Mouse (Mus musculus) limb, embryonic 14.5 days (tissue): ENCODE measurements around the gene Dennd4c. TPM values are rescaled to one million over a fixed set of nuclear protein-coding genes. Genes with fewer than 3 reads are reported as not detected.

Experiments used
- ATAC-seq: fragments of 200-750 bp; cut with Nextera tagmentation; 2 replicates; pipeline ENCODE4 v1.8.0; 2017; ENCODE audit warnings: low read depth, moderate number of reproducible peaks, moderate TSS enrichment; ENCODE audit not compliant: low FRiP score
- DNase-seq: peaks from one replicate; pipeline ENCODE4 v3.0.0-alpha.2; 2015; ENCODE audit warnings: low spot score
- H3K27ac ChIP-seq: fragments of 300-500 bp; sonication (generic); replicated peaks from 2 replicates; pipeline ENCODE4 v1.5.1; 2014; ENCODE audit warnings: low read depth, mild to moderate bottlenecking, low read length, moderate library complexity, mixed read lengths
- H3K27me3 ChIP-seq: fragments of 300-500 bp; sonication (generic); 2 replicates; pipeline ENCODE4 v1.6.1; 2014; ENCODE audit warnings: low read length, mixed read lengths; ENCODE audit not compliant: control insufficient read depth, insufficient read depth
- H3K36me3 ChIP-seq: fragments of 300-500 bp; sonication (generic); 2 replicates; pipeline ENCODE4 v1.6.1; 2014; ENCODE audit warnings: mild to moderate bottlenecking, low read length, moderate library complexity, mixed read lengths; ENCODE audit not compliant: control insufficient read depth, insufficient read depth
- H3K4me1 ChIP-seq: fragments of 300-500 bp; sonication (generic); 2 replicates; pipeline ENCODE4 v1.6.1; 2014; ENCODE audit warnings: antibody characterized with exemption, low read length, mixed read lengths; ENCODE audit not compliant: control insufficient read depth, insufficient read depth
- H3K4me2 ChIP-seq: fragments of 300-500 bp; sonication (generic); replicated peaks from 2 replicates; pipeline ENCODE4 v1.6.1; 2014; ENCODE audit warnings: low read depth, mild to moderate bottlenecking, low read length, moderate library complexity; ENCODE audit not compliant: severe bottlenecking
- H3K4me3 ChIP-seq: fragments of 300-500 bp; sonication (generic); replicated peaks from 2 replicates; pipeline ENCODE4 v1.5.1; 2014; ENCODE audit warnings: low read length
- H3K9ac ChIP-seq: fragments of 300-500 bp; sonication (generic); 2 replicates; pipeline ENCODE4 v1.6.1; 2014; ENCODE audit warnings: mild to moderate bottlenecking, low read depth, low read length, moderate library complexity; ENCODE audit not compliant: severe bottlenecking
- H3K9me3 ChIP-seq: fragments of 300-500 bp; sonication (generic); 2 replicates; pipeline ENCODE4 v1.6.1; 2016; ENCODE audit warnings: low read length; ENCODE audit not compliant: control insufficient read depth
- POLR2A ChIP-seq: fragments of 200-500 bp; IDR thresholded peaks from 2 replicates; pipeline ENCODE4 v1.8.0; 2012; ENCODE audit warnings: inconsistent platforms, mild to moderate bottlenecking, moderate library complexity, borderline replicate concordance; ENCODE audit not compliant: insufficient read depth, insufficient read length; ENCODE audit errors: extremely low read depth
- WGBS: fragments of 180-500 bp; shearing (Covaris S2); extraction: QIAGEN DNeasy Blood & Tissue Kit; methylation state at CpG from one replicate; pipeline ENCODE4 v1.1.7; 2014; 5-methylcytosine and 5-hydroxymethylcytosine counted together
- polyA plus RNA-seq, 2 experiments: library from polyadenylated mRNA; depleted of rRNA in 1 of 2; stranded (reverse) in 1 of 2; unstranded in 1 of 2; fragments of >200 nt; fragmentation: Nextera tagmentation in 1 of 2; extraction: Ambion mirVana in 1 of 2; gene quantifications; 2 replicates each; pipeline versions ENCODE4 v1.2.1 to v1.2.3; 2012 to 2014

The Dennd4c gene
- polyA plus RNA-seq, 2 experiments = 8.7 to 11.9 TPM

- no peak overlapping the region for H3K4me3 ChIP-seq
- no peak for TF ChIP-seq POLR2A
- H3K9me3 ChIP-seq = no peaks in the 10 kb centered on the region
- no peak overlapping the region for H3K4me2 ChIP-seq
- DNase-seq (no peak), ATAC-seq (no peak)
- H3K27me3 ChIP-seq = no peaks in the 10 kb centered on the region
- H3K4me1 ChIP-seq = no peaks in the 10 kb centered on the region
- H3K36me3 ChIP-seq = no peaks in the 10 kb centered on the region
- no peak overlapping the region for H3K9ac ChIP-seq
- no peak overlapping the region for H3K27ac ChIP-seq
- WGBS = 55% methylated on average over 4 of the region's 4 CpGs
Observed at GRCm38 (mm10) chr4:86884945-86885344, 136.6 kb downstream of the Dennd4c start.

DNA sequence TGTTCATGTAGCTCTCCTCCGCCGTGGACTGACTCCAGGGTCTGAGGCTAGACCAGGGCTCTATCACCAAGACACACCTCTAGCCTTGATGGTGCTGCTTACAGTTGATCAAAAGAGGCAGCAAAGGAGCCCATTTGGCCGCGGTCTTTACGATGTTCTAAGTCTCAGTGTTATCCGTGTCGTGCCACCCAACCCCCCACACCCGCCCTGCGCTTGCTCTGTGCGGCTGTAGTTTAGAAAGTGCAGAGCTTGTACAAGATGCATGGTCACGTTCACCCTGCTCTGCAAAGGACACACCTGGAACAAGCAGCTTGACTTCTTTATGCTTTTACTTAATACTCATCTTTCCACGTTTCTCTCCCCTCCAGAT, 137.4 kb downstream of the Dennd4c start:
- Histone ChIP-seq H3K4me2 (peak overlapping the region; percentile 48), H3K27ac (peak overlapping the region; percentile 15; the same call in 1 of the 2 replicates), H3K27me3 (no peaks in the 10 kb centered on the region), H3K9ac (peak overlapping the region; percentile 40; the same call in 1 of the 2 replicates), H3K4me1 (no peaks in the 10 kb centered on the region), H3K4me3 (peak overlapping the region; percentile 26), H3K9me3 (no peaks in the 10 kb centered on the region), H3K36me3 (no peaks in the 10 kb centered on the region)
- 46% methylated on average over 12 of the region's 12 CpGs for WGBS
- TF ChIP-seq POLR2A = no peak
- DNase-seq (no peak), ATAC-seq (no peak)

DNA sequence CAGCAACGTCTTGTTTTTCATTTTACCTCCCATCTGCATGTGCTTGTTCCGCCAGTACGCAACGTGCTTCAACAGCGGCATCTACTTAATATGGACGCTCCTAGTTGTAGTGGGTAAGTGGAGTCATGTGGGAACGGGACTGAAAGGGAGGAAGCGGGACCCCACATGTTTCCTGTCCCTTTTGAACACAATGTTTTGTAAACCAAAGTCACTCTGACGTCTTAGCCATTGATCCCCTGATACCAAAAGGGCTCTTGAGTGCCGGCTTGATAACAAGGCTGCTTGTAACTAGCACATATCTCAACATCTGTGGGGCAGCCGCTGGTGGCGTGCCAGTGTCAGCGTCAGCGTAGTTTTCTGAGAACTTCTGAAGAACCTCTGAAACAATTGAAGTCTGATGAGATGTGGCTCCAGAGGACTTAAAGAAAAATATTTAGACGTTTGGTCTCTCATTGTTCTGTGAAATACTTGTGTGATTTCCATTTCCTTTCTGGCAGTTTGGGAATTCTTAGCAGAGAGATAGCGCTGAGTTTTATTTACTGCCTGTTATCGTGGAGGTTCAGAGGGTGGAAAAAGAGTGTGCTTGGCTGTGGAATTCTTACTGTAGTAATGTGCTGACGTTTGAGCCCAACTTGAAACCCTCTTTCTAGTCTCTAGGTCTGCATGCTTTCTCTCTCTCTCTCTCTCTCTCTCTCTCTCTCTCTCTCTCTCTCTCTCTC, 138.0 kb downstream of the Dennd4c start:
- Histone ChIP-seq H3K4me1 (no peaks in the 10 kb centered on the region), H3K36me3 (no peaks in the 10 kb centered on the region), H3K9ac (peak overlapping the region; percentile 40), H3K9me3 (no peaks in the 10 kb centered on the region), H3K27me3 (no peaks in the 10 kb centered on the region), H3K4me2 (peak overlapping the region; percentile 48), H3K27ac (peak overlapping the region; percentile 15; the same call in 1 of the 2 replicates), H3K4me3 (peak overlapping the region; percentile 26)
- no peak for TF ChIP-seq POLR2A
- DNase-seq (peak; percentile 56), ATAC-seq (no peak)
- 27% methylated on average over 18 of the region's 18 CpGs for WGBS

- ATAC-seq (no peak), DNase-seq (no peak)
- no peaks in the 10 kb centered on the region for H3K27me3 ChIP-seq
- no peak for TF ChIP-seq POLR2A
- no peak overlapping the region for H3K27ac ChIP-seq
- no peak overlapping the region for H3K4me2 ChIP-seq
- no peaks in the 10 kb centered on the region for H3K9me3 ChIP-seq
- no peak overlapping the region for H3K4me3 ChIP-seq
- WGBS = 73% methylated on average over 5 of the region's 5 CpGs
- no peaks in the 10 kb centered on the region for H3K4me1 ChIP-seq
- no peaks in the 10 kb centered on the region for H3K36me3 ChIP-seq
- H3K9ac ChIP-seq = no peak overlapping the region
Observed at GRCm38 (mm10) chr4:86887879-86888278, 139.5 kb downstream of the Dennd4c start.

DNA sequence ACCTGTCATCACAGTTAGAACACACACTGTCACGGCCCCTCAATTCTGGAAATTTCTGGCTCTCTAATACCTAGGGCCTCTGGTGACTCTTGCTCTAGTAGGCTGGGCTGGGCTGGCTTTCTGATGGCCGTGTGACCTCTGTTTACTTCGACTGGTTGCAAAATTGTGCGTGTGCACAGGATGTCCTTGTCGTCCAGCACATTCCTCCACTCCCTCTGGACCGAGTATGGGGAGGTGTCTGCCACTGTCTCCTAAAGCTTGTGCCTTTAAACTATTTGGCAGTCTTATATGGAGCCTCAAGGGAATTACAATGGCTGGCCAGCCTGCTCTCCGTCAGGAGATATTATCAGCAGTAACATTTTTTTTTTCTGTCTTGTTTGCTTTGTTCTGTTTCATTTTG, 149.1 kb downstream of the Dennd4c start:
- no peaks in the 10 kb centered on the region for H3K27me3 ChIP-seq
- H3K9me3 ChIP-seq = no peaks in the 10 kb centered on the region
- peaks cover 9% of the 10 kb centered on the region; the same call in 1 of the 2 replicates for H3K4me1 ChIP-seq
- TF ChIP-seq POLR2A = no peak
- ATAC-seq (no peak), DNase-seq (no peak)
- no peaks in the 10 kb centered on the region for H3K36me3 ChIP-seq
- H3K4me2 ChIP-seq = no peak overlapping the region
- H3K27ac ChIP-seq = no peak overlapping the region
- H3K4me3 ChIP-seq = no peak overlapping the region
- no peak overlapping the region for H3K9ac ChIP-seq
- WGBS = 70% methylated on average over 7 of the region's 7 CpGs
